Mouse (Mus musculus) neural tube, embryonic 10.5 days (tissue): ENCODE results near the gene Rps15.
A peak's percentile ranks its signal among the peaks of the same experiment; 100 is the strongest.

Experiments
- DNase-seq: peaks from one replicate; pipeline ENCODE4 v3.0.0-alpha.2; 2017; ENCODE audit warnings: low spot score; ENCODE audit errors: extremely low spot score

Gene Rps15

DNA sequence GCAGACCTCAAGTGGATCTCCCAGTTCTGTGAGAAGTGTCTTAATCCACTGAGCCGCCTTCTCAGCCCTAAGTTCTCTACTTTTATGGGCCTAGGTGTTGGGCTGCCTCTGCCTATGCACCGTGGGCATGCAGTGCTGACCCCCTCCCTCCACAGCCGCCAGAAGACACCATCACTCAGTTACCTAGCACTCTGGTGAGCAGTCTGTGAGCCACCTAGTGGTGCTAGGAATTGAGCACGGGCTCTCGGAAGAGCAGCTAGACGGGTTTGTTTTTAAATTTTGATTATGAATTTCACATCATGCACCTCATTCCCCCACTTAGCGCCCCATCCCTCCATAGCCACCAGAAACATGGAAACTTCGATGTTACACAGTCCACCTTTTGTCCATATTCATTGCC, 3.6 kb upstream of the Rps15 start:
- DNase-seq, result no peak

DNA sequence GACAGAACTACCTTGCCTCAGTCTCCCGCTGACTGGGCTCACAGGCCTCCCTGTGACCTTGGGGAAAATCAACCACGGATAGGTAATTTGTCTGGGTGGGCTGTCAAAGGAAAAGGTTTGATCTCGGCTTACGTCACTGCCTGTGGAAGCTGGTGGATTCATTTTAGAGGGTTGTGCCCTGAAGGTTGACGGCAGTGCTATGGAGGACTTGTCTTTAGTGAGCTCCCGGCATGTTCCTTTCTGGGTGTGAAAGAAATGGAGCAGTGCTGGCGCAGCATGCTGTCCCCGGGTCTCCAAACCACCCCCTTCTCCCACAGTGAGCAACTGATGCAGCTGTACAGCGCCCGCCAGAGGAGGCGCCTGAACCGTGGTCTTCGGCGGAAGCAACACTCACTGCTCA, 1.1 kb downstream of the Rps15 start:
- no peak for DNase-seq

DNA sequence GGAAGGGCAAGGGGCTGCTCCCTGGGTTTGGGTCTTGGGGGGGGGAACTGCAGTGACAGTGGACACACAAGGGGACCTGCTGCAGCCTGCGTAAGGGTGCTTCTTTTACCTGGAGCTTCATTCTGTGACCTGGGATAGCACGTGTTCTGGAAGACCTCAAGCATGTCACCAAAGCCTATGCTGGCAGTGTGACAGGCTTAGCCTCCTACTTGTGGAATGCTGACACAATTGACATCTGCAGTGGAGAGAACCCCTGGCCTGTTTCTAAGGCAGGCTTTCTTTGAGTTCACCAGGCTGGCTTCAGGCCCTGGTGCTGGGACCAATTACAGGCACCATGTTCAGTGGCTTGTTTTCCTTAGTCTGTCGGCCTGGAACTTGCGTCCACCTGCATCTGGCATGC, 2.1 kb downstream of the Rps15 start:
- no peak for DNase-seq

DNA sequence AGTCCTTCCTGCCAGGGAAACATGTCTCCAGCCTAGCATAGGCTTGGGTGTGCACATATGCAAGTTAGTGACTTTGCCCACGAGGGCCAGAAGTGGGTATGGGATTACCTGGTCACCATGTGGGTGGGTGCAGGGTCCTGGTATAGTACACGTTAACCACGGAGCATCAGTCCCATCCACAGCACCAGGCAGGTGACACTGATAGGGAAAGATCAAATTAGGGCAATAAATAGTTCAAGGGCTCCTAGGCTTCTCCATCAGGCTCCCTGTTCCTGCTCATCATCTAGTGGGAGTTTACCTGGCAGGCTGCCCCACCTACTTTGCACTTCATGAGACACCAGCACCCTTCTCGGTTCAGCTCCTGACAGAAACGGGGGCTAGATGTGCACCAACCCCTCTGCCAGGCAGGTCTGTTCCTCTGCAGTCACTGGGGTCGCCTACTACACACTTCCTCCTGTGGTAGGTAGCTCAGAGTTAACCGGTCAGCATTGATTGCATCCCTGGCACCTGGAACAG, 2.6 kb downstream of the Rps15 start:
- DNase-seq, result no peak

DNA sequence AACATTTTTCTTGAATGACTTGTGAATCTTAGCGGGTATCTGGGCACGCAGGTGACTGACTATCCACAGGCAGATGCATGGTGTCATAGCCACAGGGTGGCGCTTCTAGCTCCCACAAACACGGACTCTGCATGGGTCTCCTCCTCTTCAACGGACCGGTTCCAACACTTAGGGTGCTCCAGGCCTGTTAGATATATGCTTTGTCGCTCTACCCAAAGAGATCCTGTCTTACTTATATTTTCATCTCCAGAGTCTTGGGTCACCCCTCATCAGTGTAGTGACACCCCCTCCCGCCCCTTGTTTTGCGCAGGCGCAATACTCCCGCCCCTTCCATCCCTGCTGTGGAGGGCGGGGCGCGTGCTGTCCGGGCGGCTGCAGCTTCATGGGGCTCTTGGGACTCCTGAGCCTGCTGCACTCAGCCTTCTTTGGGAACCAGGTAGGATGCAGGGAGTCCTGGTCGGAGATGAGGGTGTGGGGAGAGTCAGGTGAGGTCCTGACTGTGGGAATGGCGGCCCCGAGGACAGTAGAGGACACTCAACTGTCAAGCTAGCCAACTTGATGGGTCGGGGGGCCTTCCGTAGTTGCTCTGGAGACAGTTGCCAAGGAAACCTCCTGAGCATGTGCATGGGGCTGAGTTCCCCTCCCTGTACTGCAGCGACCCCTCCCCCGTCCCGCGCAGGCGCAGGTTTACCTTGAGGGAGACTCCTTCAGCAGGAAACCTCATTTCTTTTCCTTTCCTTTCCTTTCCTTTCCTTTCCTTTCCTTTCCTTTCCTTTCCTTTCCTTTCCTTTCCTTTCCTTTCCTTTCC, 3.6 kb downstream of the Rps15 start, which contains the start of gene Apc2:
Apc2 (plus strand) TSS at position 360 of the 808 bp plus-strand sequence.
- peak; percentile 78 for DNase-seq

DNA sequence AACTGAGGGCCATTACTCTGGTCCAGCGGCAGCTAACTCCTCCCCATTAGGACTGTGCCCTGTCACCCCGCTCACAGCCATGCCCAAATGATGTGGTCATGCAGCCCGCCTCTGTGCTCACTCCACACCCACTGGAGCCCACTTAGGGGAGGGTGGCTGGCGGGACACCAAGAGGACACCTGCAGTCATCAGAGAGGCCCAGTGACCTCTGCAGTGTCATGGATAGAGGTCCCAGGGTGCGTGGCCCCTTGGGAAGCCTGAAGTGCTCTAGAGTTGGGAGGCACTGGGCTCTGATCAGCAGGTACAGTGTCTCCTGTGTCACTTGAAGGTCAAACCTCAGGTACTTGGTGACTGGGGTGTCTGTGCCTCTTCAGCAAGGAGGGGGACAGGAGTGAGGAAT, 4.6 kb downstream of the Rps15 start:
- no peak for DNase-seq

DNA sequence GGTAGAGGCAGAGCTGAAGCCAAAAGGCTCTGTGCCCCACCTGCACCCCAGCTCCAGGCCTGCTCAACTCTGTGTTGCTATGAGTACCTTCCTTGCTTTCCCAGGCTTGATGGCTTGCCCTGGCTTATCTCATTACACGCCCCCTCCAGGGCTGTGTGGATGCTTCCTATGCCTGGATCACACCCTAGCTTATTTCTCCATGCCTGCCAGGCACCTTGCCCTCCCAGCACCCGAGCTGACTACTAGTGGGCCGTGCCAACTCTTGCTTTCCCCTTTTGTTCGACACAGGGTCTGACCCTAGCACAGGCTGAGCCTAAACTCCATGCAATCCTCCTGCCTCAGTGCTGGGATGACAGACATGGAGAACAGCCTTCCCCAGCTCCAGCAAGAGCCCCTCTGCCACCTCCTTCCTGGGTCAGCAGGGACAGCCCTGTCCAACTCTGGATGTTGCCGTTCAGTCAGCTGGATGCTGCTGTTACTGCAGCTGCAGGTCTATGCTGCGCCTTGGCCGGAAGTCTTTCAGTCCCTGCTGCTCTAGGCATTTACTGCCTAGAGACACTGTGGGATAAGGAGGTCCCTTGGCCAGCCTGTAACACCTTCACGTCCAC, 5.4 kb downstream of the Rps15 start:
- no peak for DNase-seq

DNA sequence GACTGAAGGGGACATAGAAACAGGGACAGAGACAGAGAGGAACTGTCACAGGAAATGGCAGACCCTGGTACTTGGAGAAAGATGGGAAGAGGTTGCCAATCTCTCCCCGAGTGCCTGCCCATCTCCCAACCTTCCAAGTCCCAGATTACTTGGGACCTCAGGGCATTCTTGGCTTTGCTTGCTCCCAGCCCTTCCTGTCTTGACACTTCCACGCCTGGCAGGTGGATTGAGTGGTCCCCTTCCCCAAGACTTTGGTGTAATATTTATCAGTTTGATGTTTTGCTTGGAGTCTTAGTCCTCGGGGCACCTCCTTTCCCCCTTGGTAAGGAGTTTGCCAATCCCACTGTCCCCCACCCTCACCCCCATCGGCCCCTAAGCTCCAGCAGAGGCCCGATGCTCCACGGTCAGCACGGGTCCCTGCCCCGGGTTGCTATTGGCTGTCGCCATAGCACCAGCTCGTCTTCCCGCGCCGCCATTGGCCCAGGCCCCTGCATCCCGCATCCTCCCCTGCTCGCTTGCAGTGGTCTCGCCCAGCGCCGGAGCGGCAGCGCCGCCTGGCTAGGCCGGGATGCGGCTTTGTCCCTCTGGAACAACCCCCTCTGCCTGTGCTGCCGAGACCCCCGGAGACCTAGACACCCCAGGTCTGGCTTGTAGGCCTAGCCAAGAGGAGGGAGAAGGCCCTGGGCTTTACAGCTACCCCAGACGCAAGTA, 6.5 kb downstream of the Rps15 start:
- DNase-seq, result peak; percentile 85

DNA sequence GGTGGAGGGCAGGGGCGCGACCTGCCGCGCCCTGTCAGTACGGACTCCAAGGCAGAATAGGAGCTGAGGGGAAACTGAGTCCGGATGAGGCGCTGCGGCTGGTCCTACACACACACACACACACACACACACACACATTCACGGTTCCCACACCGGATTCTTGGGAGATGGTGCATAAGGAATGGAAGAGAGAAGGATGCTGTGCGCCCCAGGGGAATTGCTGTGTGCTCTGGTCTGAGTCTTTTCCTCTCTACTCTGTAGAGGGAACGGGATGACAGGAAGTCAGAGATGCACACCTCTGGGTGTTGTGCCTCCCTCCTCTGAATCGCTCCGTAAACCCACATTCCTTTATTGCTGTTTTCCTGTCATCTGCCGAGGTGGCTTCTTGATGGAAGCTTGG, 7.0 kb downstream of the Rps15 start:
- no peak for DNase-seq

DNA sequence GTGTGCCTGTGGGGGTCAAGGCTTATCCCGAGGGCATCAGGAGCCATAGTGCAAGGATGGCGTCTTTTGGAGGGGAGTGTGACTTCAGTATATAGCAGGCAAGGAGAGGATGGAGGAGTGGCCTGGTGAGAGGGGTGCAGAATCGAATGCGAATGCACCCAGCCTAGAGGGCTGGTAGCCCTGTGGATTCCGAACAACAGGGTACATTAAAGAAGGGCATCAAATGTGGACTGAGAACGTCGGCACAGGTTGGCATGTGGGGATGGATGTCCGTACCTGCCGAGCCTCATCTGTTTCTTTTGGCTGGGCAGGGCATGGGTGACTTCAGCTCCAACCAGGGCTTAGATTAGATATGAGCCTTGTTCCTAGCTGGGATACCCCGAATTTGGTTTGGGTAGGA, 7.6 kb downstream of the Rps15 start:
- no peak for DNase-seq

DNA sequence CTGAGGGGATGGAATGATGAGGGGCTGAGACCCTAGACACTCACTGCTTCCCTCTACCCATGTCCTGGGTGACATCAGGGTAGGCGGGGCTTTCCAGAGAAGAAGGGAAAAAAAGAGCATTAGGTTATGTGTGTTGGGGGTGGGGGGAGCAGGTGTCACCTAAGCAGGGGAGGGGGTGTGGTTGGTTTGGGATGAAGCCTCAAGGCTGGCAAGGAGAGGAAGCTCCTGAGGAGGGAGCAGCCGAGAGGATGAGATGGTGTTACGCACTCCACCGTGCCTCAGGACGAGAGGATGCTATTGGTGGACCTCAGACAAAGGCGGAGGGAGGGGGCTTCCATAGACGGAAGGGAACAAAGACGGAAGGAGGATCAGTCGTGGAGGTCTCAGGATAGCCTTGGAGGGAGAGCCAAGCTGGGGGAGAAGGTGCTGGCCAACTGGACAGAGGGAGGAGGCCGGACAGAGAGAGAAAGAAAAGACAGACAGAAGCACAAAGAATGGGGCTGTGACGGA, 8.5 kb downstream of the Rps15 start:
- DNase-seq, result peak; percentile 48

DNA sequence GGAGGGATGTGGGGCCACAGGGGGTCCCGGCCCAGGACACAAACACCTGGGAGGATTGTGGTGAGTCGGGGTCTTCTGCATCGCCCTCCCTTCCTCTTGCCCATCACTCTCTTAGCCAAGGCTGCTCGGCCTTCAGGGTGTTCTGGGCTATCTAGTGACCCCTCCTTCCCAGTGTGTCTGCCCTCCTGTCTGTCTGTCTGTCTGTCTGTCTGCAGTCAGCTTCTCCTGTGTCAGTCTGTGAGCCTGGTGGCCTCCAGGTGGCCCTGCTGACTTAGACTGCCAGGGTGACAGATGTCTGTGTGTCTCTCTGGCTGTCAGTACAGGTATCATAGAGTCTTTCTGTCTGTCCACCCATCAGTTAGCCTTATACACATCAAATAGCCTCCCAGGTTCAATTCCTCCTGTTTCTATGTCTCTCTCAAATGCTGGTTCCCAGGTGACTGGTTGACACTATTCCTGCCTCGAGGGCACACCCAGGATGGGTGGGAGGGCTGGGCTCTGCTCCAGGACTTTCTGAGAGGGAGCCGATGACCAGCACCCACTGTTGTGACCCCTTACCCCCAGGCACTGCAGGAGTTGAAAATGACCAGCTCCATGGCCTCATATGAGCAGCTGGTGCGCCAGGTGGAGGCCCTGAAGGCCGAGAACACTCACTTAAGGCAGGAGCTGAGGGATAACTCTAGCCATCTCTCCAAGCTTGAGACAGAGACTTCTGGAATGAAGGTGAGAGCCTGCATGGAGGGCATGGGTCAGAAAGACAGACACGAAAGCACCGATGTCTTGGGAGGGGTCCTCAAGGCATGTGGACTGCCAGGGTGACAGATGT, 9.2 kb downstream of the Rps15 start:
- no peak for DNase-seq

DNA sequence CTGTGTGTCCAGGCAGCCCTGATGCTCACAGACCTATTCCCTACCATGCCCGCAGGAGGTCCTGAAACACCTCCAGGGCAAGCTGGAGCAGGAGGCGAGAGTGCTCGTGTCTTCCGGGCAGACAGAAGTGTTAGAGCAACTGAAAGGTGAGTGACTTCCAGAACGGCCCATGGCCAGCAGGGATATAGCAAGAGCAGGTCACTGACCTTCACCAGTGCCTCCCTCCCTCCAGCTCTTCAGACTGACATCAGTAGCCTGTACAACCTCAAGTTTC, 9.8 kb downstream of the Rps15 start:
- no peak for DNase-seq

DNA sequence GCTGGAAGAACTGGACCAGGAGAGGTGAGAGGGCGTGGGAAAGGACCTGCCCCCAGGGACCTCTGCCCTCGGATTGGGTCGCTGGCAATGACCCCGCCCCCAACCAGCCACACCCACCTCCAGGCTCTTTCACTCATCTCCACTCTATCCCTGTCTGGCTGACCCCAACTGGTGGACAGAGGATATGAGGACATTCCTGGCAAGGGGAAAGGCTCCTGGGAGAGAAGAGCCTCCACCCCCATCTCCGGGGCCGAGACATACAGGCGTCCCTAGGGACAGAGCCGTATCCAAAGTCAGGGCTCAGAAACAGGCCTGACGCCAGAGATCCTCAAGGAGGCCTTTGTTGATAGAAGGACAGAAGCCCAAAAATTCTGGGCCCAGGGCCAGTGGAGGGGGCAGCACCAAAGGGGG, 10.2 kb downstream of the Rps15 start:
- peak; percentile 47 for DNase-seq

DNA sequence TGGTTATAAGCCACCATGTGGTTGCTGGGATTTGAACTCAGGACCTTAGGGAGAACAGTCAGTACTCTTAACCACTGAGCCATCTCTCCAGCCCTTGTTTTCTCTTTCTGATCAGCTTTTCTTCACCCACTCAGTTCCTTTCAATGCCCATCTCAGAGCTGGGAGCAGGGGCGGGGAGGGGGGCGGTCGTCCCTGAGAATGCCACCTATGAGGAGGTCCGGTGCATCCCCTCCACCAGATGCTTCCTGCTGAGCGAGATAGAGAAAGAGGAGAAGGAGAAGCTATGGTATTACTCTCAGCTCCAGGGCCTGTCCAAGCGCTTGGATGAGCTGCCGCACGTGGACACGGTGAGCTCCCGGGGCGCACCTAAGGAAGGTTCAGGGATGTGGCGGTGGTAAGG, 12.2 kb downstream of the Rps15 start:
- no peak for DNase-seq

DNA sequence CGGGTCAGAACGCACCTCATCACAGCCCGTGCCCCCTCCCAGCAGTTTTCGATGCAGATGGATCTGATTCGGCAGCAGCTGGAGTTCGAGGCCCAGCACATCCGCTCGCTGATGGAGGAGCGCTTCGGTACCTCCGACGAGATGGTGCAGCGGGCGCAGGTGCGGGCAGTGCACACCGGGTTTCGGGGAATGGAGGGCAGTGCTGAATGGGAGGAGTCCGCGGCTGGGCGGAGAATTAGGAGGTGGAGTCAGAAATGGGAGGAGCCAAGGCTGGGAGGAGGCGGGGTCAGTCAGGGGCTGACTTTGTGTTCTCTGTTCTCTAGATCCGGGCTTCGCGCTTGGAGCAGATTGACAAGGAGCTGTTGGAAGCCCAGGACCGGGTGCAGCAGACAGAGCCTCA, 12.6 kb downstream of the Rps15 start:
- no peak for DNase-seq

DNA sequence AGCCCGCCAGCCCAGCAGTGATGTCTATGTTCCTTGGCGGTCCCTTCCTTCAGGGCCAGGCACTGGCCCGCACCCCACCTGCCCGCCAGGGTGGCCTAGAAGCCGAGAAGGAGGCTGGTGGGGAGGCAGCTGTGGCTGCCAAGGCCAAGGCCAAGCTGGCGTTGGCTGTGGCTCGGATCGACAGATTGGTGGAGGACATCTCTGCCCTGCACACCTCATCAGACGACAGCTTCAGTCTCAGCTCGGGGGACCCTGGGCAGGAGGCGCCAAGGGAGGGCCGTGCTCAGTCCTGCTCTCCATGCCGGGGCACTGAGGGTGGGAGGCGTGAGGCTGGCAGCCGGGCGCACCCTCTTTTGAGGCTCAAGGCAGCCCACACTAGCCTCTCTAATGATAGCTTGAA, 19.3 kb downstream of the Rps15 start:
- DNase-seq, result no peak

DNA sequence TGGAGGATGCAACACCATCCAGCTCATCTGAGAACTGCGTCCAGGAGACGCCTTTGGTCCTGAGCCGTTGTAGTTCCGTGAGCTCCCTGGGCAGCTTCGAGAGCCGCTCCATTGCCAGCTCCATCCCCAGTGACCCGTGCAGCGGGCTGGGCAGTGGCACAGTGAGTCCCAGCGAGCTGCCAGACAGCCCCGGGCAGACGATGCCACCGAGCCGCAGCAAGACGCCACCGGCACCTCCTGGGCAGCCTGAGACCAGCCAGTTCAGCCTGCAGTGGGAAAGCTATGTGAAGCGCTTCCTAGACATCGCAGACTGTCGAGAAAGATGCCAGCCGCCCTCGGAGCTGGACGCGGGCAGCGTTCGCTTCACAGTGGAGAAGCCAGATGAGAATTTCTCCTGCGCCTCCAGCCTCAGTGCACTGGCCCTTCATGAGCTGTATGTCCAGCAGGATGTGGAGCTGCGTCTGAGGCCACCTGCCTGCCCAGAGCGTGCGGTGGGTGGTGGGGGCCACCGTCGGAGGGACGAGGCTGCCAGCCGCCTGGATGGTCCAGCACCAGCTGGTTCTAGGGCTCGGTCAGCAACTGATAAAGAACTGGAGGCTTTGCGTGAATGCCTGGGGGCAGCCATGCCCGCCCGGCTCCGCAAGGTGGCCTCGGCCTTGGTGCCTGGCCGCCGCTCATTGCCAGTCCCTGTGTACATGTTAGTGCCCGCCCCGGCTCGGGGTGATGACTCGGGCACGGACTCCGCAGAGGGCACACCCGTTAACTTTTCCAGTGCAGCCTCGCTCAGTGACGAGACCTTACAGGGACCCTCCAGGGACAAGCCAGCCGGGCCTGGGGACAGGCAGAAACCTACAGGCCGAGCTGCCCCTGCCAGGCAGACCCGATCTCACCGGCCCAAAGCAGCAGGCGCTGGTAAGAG, 20.6 kb downstream of the Rps15 start:
- DNase-seq, result no peak

DNA sequence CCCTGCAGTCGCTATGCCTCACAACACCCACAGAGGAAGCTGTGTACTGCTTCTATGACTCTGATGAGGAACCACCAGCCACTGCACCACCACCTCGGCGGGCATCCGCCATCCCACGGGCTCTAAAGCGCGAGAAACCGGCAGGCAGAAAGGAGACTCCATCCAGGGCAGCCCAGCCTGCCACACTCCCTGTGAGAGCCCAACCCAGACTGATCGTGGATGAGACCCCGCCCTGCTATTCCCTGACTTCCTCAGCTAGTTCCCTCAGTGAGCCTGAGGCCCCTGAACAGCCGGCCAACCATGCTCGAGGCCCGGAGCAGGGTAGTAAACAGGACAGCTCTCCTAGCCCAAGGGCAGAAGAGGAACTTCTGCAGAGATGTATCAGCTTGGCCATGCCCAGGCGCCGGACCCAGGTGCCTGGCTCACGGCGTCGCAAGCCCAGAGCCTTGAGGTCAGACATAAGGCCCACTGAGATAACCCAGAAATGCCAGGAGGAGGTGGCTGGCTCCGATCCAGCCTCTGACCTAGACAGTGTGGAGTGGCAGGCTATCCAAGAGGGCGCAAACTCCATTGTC, 21.5 kb downstream of the Rps15 start:
- DNase-seq, result no peak

DNA sequence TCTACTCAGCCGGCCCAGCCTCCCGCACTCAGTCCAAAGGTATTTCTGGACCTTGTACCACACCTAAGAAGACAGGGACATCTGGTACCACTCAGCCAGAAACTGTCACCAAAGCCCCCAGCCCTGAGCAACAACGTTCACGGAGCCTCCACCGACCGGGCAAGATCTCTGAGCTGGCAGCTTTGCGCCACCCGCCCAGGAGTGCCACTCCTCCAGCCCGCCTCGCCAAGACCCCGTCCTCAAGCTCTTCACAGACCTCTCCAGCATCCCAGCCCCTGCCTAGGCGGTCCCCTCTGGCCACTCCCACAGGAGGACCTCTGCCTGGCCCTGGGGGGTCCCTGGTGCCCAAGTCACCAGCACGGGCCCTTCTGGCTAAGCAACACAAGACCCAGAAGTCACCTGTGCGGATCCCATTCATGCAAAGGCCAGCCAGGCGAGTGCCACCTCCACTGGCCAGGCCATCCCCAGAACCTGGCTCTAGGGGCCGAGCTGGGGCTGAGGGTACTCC, 22.3 kb downstream of the Rps15 start:
- no peak for DNase-seq
